8 mouse cellular contexts compared by ENCODE assay signal in the genomic region with DNA sequence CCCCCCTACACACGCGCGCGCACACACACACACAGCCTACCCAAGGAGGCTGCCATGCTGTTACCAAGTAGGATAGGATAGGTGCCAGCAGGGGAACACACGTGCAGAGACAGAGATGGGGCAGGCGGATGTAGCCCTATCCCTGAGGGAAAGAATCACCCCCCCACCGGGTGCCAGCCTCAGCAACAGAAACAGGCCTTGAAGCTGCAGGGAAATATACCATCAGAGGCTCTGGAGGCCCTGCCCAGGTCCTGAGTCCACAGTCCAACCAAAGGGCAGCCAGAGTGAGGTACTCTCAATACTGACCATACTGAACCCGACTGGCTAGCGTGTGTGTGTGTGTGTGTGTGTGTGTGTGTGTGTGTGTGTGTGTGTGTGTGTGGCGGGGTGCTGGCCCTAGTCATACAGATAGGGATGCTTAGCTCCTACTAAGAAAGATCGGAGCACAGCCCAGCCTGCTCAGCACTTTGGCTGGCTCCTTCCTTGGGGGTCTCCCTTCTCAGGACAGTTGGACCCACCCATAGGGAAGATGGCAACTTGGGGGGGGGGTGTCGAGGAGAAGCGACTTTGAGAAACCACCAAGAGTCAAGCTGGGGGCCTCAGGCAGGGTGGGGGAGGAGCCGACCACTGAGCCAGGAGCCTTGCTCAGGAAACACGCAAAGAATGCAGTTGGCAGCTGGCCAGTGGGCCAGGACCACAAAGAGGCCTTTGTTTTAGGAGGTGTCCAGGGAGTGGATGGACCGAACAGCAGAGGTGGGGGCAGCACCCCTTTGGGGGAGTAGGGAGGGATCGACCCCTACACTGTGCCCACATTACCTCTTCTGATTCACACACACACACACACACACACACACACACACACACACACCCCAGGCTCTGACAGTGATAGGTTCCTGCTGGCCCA. TPM values are rescaled to one million over a fixed set of nuclear protein-coding genes. Genes with fewer than 3 reads are reported as not detected.
DNase-seq lines count a peak whose midpoint lies in the region; ATAC-seq lines count a peak whose summit lies in the region.

No protein-coding gene starts in this region.

- peak; percentile 21; the same call in 1 of the 2 replicates for ATAC-seq in forebrain, embryonic 16.5 days
- peak; percentile 14 to 31; a peak in 2 of 4 replicates for ATAC-seq in hematopoietic stem cell, adult 5-6 weeks (replicated peaks in 1 of 2; ENCODE audit: insufficient read depth in 1 of 2, low FRiP score in 2 of 2, low TSS enrichment in 1 of 2, low read depth in 1 of 2, poor library complexity in 2 of 2, severe bottlenecking in 2 of 2)
- ATAC-seq in limb, embryonic 11.5 days (ENCODE audit: insufficient number of reproducible peaks, low FRiP score, low TSS enrichment, low read depth): peak; percentile 40; the same call in 1 of the 2 replicates
- ATAC-seq in midbrain, embryonic 11.5 days (ENCODE audit: low FRiP score): peak; percentile 75

- no peaks in the 10 kb centered on the region for H3K36me3 ChIP-seq in forebrain, embryonic 16.5 days (ENCODE audit: control insufficient read depth, insufficient read depth)
- H3K36me3 ChIP-seq in limb, embryonic 11.5 days (ENCODE audit: control insufficient read depth, insufficient read depth, low read length): no peaks in the 10 kb centered on the region
- H3K36me3 ChIP-seq in midbrain, embryonic 11.5 days (ENCODE audit: control insufficient read depth, insufficient read depth, low read length): no peaks in the 10 kb centered on the region

- H3K9me3 ChIP-seq in forebrain, embryonic 16.5 days (ENCODE audit: control insufficient read depth, low read length): no peaks in the 10 kb centered on the region
- H3K9me3 ChIP-seq in limb, embryonic 11.5 days (ENCODE audit: control insufficient read depth, low read length): no peaks in the 10 kb centered on the region
- no peaks in the 10 kb centered on the region for H3K9me3 ChIP-seq in midbrain, embryonic 11.5 days (ENCODE audit: control insufficient read depth, low read length)

- H3K4me1 ChIP-seq in forebrain, embryonic 16.5 days (replicated peaks; ENCODE audit: control insufficient read depth, insufficient read depth, low read length): peaks cover 86% of the 10 kb centered on the region
- H3K4me1 ChIP-seq in limb, embryonic 11.5 days (ENCODE audit: control insufficient read depth, insufficient read depth, low read length): peaks cover 86% of the 10 kb centered on the region
- H3K4me1 ChIP-seq in midbrain, embryonic 11.5 days (ENCODE audit: control insufficient read depth, insufficient read depth, low read length): peaks cover 43% of the 10 kb centered on the region

- H3K9ac ChIP-seq in forebrain, embryonic 16.5 days (replicated peaks; ENCODE audit: low read depth, low read length): peak overlapping the region; percentile 43
- H3K9ac ChIP-seq in limb, embryonic 11.5 days (ENCODE audit: low read length): peak overlapping the region; percentile 53
- H3K9ac ChIP-seq in midbrain, embryonic 11.5 days (ENCODE audit: low read length): 0 out of 2 replicates have a peak overlapping the region, but pooled peaks have one; percentile 16

- H3K4me2 ChIP-seq in forebrain, embryonic 16.5 days (ENCODE audit: low read length): peak overlapping the region; percentile 23; the same call in 1 of the 2 replicates
- peak overlapping the region; percentile 49 for H3K4me2 ChIP-seq in limb, embryonic 11.5 days (ENCODE audit: low read depth, severe bottlenecking)
- H3K4me2 ChIP-seq in midbrain, embryonic 11.5 days: peak overlapping the region; percentile 23; the same call in 1 of the 2 replicates

- 6% methylated on average over 17 of the region's 17 CpGs for WGBS in forebrain, embryonic 16.5 days
- 8% methylated on average over 16 of the region's 17 CpGs for WGBS in limb, embryonic 11.5 days
- 5% methylated on average over 15 of the region's 17 CpGs for WGBS in midbrain, embryonic 11.5 days

- H3K27me3 ChIP-seq in forebrain, embryonic 16.5 days (replicated peaks; ENCODE audit: control insufficient read depth, insufficient read depth, low read length): no peaks in the 10 kb centered on the region
- H3K27me3 ChIP-seq in limb, embryonic 11.5 days (ENCODE audit: control insufficient read depth, insufficient read depth, low read length): peaks cover 25% of the 10 kb centered on the region
- peaks cover 99% of the 10 kb centered on the region for H3K27me3 ChIP-seq in midbrain, embryonic 11.5 days (ENCODE audit: control insufficient read depth, insufficient read depth, low read length)

- DNase-seq in urinary bladder, postnatal 25 days (ENCODE audit: low spot score): peak; percentile 66
- DNase-seq in urinary bladder, adult 18-20 months (ENCODE audit: low spot score in 2 of 2): no peak
- peak; percentile 88 for DNase-seq in limb, embryonic 11.5 days (ENCODE audit: low spot score)
- DNase-seq in midbrain, embryonic 11.5 days (ENCODE audit: low spot score, missing footprints): peak; percentile 93
- no peak for DNase-seq in thymus, postnatal 14 days
- DNase-seq in B cell, adult 2 months: no peak

- no peak overlapping the region for H3K4me3 ChIP-seq in forebrain, embryonic 16.5 days (replicated peaks; ENCODE audit: low read length)
- peak overlapping the region; percentile 22; the same call in 1 of the 2 replicates for H3K4me3 ChIP-seq in limb, embryonic 11.5 days (ENCODE audit: low read depth, low read length)
- no peak overlapping the region for H3K4me3 ChIP-seq in midbrain, embryonic 11.5 days (ENCODE audit: low read depth, low read length)

- peak overlapping the region; percentile 83 for H3K27ac ChIP-seq in forebrain, embryonic 16.5 days (ENCODE audit: low read length)
- H3K27ac ChIP-seq in limb, embryonic 11.5 days (replicated peaks; ENCODE audit: low read depth, low read length): peak overlapping the region; percentile 100
- H3K27ac ChIP-seq in midbrain, embryonic 11.5 days (ENCODE audit: low read depth, low read length): 0 out of 2 replicates have a peak overlapping the region, but pooled peaks have one; percentile 25

RNA-seq across cellular contexts. Expression of a gene that starts 21.0 kb away (rescaled TPM):
- 2.0 and 2.2 TPM in 2 replicates for polyA plus RNA-seq in forebrain, embryonic 16.5 days (2015; fragmentation: Nextera tagmentation; extraction: Ambion mirVana)
- total RNA-seq in hematopoietic stem cell, adult 5-6 weeks (2017): 5.7 and 11.4 TPM in 2 replicates
- polyA plus RNA-seq in limb, embryonic 11.5 days (2014; fragmentation: Nextera tagmentation; extraction: Ambion mirVana): 7.7 and 8.6 TPM in 2 replicates
- polyA plus RNA-seq in midbrain, embryonic 11.5 days (2014; fragmentation: Nextera tagmentation; extraction: Ambion mirVana): 1.6 and 1.9 TPM in 2 replicates

RNA-seq across cellular contexts. Expression of a gene that starts 42.5 kb away (rescaled TPM):
- 2.6 and 2.9 TPM in 2 replicates for polyA plus RNA-seq in forebrain, embryonic 16.5 days (2015; fragmentation: Nextera tagmentation; extraction: Ambion mirVana)
- 41.8 and 54.7 TPM in 2 replicates for total RNA-seq in hematopoietic stem cell, adult 5-6 weeks (2017)
- polyA plus RNA-seq in limb, embryonic 11.5 days (2014; fragmentation: Nextera tagmentation; extraction: Ambion mirVana): 3.9 and 4.8 TPM in 2 replicates
- polyA plus RNA-seq in midbrain, embryonic 11.5 days (2014; fragmentation: Nextera tagmentation; extraction: Ambion mirVana): 5.1 and 6.5 TPM in 2 replicates

RNA-seq across cellular contexts. Expression of a gene that starts 56.1 kb away (rescaled TPM):
- 15.5 and 15.7 TPM in 2 replicates for polyA plus RNA-seq in forebrain, embryonic 16.5 days (2015; fragmentation: Nextera tagmentation; extraction: Ambion mirVana)
- total RNA-seq in hematopoietic stem cell, adult 5-6 weeks (2017): 47.3 and 51.0 TPM in 2 replicates
- 26.4 and 26.7 TPM in 2 replicates for polyA plus RNA-seq in limb, embryonic 11.5 days (2014; fragmentation: Nextera tagmentation; extraction: Ambion mirVana)
- 18.6 and 21.4 TPM in 2 replicates for polyA plus RNA-seq in midbrain, embryonic 11.5 days (2014; fragmentation: Nextera tagmentation; extraction: Ambion mirVana)

RNA-seq across cellular contexts. Expression of a gene that starts 56.4 kb away (rescaled TPM):
- 440 and 546 TPM in 2 replicates for polyA plus RNA-seq in forebrain, embryonic 16.5 days (2015; fragmentation: Nextera tagmentation; extraction: Ambion mirVana)
- 21.5 and 26.3 TPM in 2 replicates for total RNA-seq in hematopoietic stem cell, adult 5-6 weeks (2017)
- polyA plus RNA-seq in limb, embryonic 11.5 days (2014; fragmentation: Nextera tagmentation; extraction: Ambion mirVana): 4.6 TPM in 2 replicates
- polyA plus RNA-seq in midbrain, embryonic 11.5 days (2014; fragmentation: Nextera tagmentation; extraction: Ambion mirVana): 2.2 and 2.5 TPM in 2 replicates

RNA-seq across cellular contexts. Expression of a gene that starts 57.7 kb away (rescaled TPM):
- 63.4 and 73.3 TPM in 2 replicates for polyA plus RNA-seq in forebrain, embryonic 16.5 days (2015; fragmentation: Nextera tagmentation; extraction: Ambion mirVana)
- 58.7 and 72.0 TPM in 2 replicates for total RNA-seq in hematopoietic stem cell, adult 5-6 weeks (2017)
- polyA plus RNA-seq in limb, embryonic 11.5 days (2014; fragmentation: Nextera tagmentation; extraction: Ambion mirVana): 65.7 and 65.9 TPM in 2 replicates
- polyA plus RNA-seq in midbrain, embryonic 11.5 days (2014; fragmentation: Nextera tagmentation; extraction: Ambion mirVana): 39.9 and 45.6 TPM in 2 replicates

Comparison
In these comparisons a context has a peak if more than half of its experiments do, and no peak if none do; other contexts are left out.
1. DNase-seq: peak in urinary bladder, postnatal 25 days (single experiment), limb, embryonic 11.5 days (single experiment) and midbrain, embryonic 11.5 days (single experiment); none in urinary bladder, adult 18-20 months (0 of 2), thymus, postnatal 14 days (single experiment) and B cell, adult 2 months (0 of 2).
2. ATAC-seq: peak in every context shown above with its lines; median percentile 75 in midbrain, embryonic 11.5 days; 40 in limb, embryonic 11.5 days; 22 in hematopoietic stem cell, adult 5-6 weeks; 21 in forebrain, embryonic 16.5 days.
3. H3K27ac ChIP-seq: peak in every context shown above with its lines; median percentile 100 in limb, embryonic 11.5 days; 83 in forebrain, embryonic 16.5 days; 25 in midbrain, embryonic 11.5 days.
4. Peak in every context shown above with its lines, with median percentiles within 50 percentile points of each other: H3K4me2 ChIP-seq and H3K9ac ChIP-seq.